Mouse (Mus musculus): ENCODE results near the gene Gatad1.

GRCm38 (mm10) chr5:3648206-3648848 is 8.7 kb downstream of the Gatad1 start:
- no peak for TF ChIP-seq GATA1 (IDR thresholded peaks at IDR 0.05; ENCODE audit: borderline replicate concordance, low read length)
- TF ChIP-seq FLI1 (IDR thresholded peaks at IDR 0.05; ENCODE audit: low read length): no peak

Data from megakaryocyte, embryonic 14.5 days (primary cell).